Mouse (Mus musculus) lung, adult 2 months (tissue): Measurements from ENCODE around the gene Plce1.

ENCODE experiments used
- CTCF ChIP-seq: fragments of 200-500 bp; IDR thresholded peaks from 2 replicates; pipeline ENCODE4 v1.5.1; 2011; ENCODE audit warnings: mild to moderate bottlenecking, low read length, control low read depth; ENCODE audit not compliant: insufficient read depth
- POLR2A ChIP-seq: fragments of 200-500 bp; IDR thresholded peaks from 2 replicates; pipeline ENCODE4 v1.6.1; 2011; ENCODE audit warnings: low read depth, mild to moderate bottlenecking, control low read depth, low read length, borderline replicate concordance; ENCODE audit errors: extremely low read depth

DNA sequence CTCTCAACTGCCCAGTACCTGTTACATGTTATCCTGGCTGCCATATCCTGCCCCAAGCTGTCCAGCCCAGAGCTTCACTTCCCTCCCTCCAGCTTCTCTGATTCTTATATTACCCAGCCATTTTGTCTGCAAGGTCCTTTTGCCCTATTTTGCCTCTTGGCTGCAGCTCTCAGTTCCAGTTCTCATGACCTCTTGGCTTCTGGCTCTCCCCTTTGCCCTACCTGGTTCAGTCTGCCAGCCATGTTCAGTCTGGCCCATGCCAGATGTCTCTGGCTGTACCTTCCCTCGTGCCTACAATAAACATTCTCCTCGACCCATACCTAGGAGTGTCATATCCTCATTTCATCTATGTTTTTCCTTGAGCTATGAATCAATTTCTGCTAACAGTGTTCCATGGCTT is 285.4 kb downstream of the Plce1 start:
- TF ChIP-seq CTCF = no peak
- TF ChIP-seq POLR2A = no peak
